Mouse (Mus musculus): ENCODE results near the gene Apol9a.
"Not testable (repeated sequence)": the region's sequence is repeated elsewhere in the genome, so short reads cannot be mapped to it uniquely, and the experiment has no call there.

The Apol9a gene

GRCm38 (mm10) chr15:77411035-77411434 lies at the start of gene Apol9a:
Gene Apol9a, minus strand, starts transcription at chr15:77411135.
- DNase-seq, result not testable (repeated sequence)

GRCm38 (mm10) chr15:77449927-77450326 lies 39.0 kb upstream of the Apol9a start:
- DNase-seq, result peak; percentile 44

DNA sequence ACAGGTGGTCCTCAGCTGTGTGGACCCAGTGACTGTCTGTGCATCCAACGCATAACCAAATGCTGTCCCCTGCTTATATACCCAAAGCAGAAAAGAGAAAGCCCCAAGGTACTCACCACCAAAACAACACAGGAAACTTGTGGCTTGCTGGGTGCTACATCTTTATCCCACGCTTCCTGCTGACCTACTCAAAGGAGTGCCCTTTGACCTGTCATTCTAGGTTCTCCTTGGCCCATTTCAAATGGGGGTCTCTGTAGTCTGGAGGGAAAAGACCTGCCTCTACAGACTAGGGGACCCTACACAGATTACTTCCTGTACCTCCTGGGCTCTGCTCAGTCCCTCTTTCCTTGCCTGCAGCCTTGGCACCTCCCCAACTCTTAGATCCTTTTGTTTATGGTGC lies 36.5 kb upstream of the Apol9a start, which contains the start of gene Apol7b:
Apol7b (minus strand) TSS at position 101 of the 400 bp plus-strand sequence.
- DNase-seq, result not testable (repeated sequence)

DNA sequence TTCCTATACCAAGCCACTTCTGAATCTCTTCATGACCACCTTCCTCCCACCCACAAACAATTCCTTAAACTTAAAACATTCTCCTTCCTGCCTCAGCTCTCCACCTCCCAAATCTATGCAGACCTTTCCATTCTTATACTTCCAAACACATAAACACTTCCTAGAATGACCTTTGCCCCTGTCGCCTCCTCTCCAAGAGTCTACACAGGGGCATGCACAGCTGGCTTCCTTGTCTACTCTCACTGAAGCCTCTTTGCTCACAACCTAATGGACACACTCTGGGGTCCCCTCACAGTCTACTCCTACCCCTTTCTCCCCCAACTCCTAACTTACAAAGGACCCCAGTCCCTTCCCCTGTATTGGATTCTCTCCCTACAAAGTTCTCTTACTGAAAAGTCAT lies 34.7 kb upstream of the Apol9a start:
- DNase-seq, result not testable (repeated sequence)

DNA sequence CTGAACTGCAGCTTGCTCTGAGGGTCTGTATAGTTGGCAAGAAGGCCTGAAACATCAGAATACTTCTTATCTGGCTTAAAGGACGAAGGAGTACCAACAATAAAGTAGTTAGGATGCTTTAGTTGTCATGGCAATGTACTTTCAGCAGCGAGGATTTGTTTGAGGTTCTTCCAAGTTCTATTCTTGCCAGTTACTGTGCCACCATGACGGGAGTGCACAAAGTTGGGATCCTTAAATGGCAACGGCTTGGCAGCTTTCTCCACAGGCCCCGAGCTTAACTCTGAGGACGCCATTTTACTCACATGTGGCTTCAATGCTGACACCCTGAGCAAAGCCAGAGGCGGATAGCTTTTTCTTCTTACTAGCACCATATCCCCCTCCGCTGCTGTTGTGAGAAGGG lies 33.8 kb upstream of the Apol9a start:
- not testable (repeated sequence) for DNase-seq

- not testable (repeated sequence) for DNase-seq
These were observed 17.9 kb upstream of the Apol9a start for GRCm38 (mm10) chr15:77428690-77429448.

DNA sequence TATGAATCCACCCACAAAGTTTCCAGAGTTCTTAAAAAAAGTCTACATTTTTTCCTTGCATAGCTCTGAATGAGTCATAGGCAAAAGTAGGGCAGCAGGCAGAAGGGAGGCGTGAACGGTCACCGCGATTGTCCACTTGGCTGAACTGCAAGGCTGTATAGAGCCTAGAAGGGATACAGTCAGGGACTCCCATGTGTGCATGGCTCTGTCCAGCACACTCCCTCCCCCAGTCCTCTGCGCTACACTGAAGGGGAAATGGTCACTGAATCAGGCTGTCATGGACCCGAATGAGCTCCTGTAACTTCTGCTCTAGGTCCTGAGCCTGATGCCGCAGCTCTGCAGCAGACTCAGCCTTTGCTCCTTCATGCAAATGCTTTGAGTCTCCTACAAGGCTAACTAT lies 12.0 kb upstream of the Apol9a start:
- not testable (repeated sequence) for DNase-seq

DNA sequence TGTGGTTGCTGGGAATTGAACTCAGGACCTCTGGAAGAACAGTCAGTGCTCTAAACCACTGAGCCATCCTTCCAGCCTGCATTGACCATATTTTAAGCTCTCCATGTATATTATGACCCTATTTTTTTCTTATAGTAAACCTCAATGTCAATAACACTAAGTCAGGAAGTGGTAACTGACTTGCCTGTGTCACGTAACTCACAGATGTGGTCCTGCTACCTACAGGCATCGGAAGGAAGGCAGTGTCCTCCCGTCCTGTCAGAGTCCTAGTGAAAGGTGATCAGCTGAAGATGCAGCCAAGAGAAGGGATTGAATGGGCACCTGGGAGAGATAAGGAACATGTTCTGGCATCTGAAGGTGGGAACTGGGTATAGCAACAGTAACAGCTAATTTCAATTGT lies 8.7 kb upstream of the Apol9a start:
- DNase-seq, result not testable (repeated sequence)

DNA sequence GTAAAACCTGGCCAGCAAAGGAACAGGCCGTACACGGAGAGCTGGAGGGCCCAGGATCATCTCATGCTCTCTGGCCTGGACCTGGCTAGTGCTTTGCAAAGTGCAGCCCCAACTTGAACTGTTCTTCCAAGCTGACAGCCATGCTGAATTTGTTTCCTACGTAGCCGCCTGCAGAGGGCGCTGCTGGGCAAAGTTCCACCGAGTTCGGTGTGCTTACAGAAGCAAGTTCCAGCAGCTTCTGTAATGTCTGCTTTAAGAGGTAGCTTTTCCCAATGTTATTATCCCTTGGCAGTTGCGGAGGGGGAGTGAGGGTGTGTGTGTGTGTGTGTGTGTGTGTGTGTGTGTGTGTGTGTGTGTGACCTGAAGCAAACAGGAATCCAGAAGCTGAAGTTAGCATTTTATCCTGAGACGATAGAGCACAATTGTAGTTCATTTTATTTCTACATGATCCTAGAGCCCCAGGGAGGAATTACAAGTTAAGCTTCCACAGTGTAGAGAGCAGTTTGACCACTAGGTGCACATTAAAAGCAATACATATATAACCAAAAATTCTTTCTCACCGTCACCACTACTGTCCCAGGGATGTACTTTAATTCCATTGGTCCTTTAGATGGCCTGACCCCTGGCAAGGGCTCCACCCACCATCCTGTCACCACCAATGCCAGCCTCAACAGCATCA lies 5.9 kb upstream of the Apol9a start:
- DNase-seq, result not testable (repeated sequence)

- DNase-seq, result not testable (repeated sequence)
These were observed 4.7 kb upstream of the Apol9a start for GRCm38 (mm10) chr15:77415653-77416052.

GRCm38 (mm10) chr15:77412695-77413094 lies 1.8 kb upstream of the Apol9a start:
- DNase-seq, result not testable (repeated sequence)

DNA sequence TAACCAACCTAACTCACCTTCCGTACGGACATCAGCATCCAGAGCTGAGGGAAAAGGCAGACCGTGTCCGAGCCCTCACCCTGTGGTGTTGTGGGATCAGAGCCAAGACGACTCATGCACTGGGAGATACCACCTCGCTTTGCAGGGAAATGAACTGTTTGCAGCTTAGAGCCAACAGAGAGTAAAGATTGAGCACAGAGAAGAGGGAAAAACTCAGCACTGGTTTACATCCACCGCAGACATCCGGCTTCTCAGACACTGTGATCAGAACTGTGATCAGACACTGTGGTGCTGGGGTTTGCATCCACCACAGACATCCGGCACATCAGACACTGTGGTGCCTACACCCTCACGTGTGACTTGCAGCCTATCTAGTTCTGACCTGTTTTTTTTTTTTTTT lies 4.6 kb downstream of the Apol9a start:
- peak; percentile 61 for DNase-seq

DNA sequence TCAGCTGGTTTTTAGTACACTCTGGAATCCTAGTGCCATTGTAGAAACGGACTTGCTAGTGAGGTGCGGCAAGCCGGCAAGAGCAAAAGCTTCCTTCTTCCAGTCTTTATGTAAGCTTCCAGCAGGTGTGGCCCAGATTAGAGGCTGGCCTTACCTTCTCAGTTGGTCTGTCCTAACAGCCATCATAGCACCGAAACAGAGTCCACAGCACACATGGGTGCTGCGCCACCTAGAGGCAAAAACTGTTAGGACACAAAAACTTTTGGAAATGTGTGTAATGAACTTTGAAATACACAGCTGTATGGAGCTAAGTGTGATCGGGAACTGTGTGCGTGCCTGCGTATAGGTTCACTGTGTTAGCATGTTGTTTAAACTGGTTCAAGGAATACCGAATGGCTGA lies 11.9 kb downstream of the Apol9a start, which contains the start of gene Apol7a:
Apol7a (minus strand) TSS at position 84 of the 400 bp plus-strand sequence.
- DNase-seq, result peak; percentile 41

DNA sequence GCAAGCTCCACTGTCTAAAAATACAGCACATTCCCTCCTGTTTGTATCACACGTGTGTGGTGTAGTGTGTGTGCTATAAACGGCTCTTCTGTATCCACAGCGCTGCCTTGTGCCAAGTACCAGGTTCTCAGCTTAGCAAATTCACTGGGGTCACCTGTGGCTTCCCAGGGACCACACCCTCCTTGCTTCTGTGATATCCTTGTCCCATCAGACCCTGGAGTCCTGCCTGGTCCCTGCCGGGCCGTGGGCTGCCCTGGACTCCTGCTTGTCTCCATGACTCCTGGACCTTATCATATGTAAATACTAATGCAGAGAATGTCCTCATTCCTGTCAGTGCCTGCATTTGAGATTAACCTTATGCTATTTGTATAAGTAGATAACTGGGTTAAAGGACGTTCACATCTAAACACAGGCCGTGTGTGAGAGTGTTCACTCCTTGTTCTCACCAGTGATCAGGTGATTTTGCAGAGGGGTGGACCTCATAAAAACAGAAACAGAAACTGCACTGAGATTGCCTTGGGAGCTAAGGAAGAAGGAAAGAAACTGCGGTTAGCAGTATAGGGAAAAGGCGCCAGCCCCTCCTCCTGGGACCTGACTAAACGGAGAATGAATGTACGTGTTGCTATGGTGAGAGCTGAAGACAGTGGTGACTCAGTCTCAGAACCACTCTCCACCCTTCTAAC lies 13.3 kb downstream of the Apol9a start:
- not testable (repeated sequence) for DNase-seq

GRCm38 (mm10) chr15:77393832-77394231 lies 17.1 kb downstream of the Apol9a start:
- not testable (repeated sequence) for DNase-seq

DNA sequence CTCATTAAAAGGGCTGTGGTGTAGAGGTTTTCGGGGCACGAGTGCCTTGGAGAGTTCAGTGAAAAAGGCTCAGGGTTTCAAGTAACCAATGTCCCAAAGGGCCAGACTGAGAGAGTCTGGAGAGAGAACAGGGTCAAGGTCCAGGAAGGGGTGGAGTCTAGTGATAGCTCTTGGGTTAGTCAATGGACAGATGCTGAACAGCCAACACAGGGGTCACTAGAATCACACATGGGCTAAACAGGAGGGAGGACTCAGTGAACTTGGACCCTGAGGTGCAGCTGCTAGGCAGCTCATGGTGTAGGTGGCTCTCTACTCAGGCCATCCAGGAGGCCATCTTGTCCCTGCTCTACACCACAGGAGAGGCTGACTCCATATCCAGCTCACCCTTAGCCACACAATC lies 23.5 kb downstream of the Apol9a start:
- DNase-seq, result no peak

GRCm38 (mm10) chr15:77384340-77385030 lies 26.4 kb downstream of the Apol9a start:
- no peak for DNase-seq

DNA sequence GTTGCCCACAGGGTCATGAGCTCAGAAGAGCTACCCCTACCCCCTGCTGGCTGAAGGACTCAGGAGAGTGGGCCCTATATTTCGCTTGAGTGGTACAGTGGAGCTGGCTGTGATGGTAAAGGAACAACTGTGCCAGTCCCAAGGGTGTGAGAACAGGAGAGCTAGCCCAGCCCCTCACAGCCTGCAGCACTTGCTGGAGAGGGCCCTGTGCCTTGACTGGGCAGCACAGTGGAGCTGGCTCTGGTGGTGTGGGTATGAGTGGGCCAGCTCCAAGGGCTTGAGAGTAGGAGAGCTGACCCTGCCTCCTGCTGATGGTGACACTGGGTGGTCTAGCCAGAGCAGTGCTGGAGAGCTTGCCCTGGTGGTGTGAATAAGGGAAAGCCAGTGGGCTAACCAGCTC lies 28.1 kb downstream of the Apol9a start:
- no peak for DNase-seq

DNA sequence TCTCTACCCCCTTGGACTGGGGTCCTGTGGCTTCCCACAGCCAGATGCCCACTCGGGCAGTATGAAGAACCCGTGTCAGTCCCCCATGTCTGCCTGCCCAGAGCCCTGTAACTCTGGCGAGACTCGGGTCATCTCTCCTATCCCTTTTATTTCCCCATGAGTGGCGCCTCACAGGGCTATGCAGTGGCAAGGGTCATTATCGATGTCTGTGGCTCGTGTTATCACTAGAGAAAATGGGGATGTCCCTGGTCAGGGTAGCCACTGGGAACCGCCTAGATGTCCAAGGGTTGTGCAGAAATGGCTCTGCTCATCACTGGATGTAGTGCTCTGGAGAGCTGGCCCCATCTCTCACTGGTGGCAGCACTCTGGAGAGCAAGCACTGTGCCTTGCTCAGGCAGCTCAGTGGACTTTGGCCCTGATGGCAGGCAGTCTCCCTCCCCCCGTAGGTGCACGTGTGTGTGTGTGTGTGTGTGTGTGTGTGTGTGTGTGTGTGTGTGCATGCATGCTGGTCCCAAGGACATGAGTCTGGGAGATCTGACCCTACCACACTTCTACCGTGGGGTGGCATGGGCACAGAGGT lies 28.6 kb downstream of the Apol9a start:
- DNase-seq, result no peak

DNA sequence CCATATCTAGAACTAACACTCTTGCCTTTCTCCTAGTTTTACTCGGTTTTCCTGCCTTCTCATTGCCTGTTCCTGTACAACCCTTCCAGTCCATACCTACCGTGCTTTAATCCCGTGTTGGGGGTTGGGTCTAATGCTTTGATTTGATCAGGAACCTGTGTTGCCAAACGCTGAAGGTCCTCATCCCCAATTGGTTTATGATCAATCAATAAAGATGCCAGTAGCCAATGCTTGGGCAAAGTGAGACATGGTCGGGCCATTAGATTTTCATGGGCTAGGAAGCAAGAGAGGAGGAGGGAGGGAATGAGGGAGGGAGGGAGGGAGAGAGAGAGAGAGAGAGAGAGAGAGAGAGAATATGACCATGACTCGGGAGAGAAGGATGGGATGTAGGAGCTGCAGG lies 29.5 kb downstream of the Apol9a start:
- DNase-seq, result no peak

GRCm38 (mm10) chr15:77379921-77380320 lies 31.0 kb downstream of the Apol9a start:
- DNase-seq, result no peak

- no peak for DNase-seq
These were observed 33.5 kb downstream of the Apol9a start for GRCm38 (mm10) chr15:77377419-77377818.
